Mouse (Mus musculus): ENCODE measurements around the gene Ubqln4. TPM values are rescaled to one million over a fixed set of nuclear protein-coding genes. Genes with fewer than 3 reads are reported as not detected.
A peak's percentile ranks its signal among the peaks of the same experiment; 100 is the strongest.

Ubqln4 gene
- polyA plus RNA-seq, 1 experiment, result not detected

DNA sequence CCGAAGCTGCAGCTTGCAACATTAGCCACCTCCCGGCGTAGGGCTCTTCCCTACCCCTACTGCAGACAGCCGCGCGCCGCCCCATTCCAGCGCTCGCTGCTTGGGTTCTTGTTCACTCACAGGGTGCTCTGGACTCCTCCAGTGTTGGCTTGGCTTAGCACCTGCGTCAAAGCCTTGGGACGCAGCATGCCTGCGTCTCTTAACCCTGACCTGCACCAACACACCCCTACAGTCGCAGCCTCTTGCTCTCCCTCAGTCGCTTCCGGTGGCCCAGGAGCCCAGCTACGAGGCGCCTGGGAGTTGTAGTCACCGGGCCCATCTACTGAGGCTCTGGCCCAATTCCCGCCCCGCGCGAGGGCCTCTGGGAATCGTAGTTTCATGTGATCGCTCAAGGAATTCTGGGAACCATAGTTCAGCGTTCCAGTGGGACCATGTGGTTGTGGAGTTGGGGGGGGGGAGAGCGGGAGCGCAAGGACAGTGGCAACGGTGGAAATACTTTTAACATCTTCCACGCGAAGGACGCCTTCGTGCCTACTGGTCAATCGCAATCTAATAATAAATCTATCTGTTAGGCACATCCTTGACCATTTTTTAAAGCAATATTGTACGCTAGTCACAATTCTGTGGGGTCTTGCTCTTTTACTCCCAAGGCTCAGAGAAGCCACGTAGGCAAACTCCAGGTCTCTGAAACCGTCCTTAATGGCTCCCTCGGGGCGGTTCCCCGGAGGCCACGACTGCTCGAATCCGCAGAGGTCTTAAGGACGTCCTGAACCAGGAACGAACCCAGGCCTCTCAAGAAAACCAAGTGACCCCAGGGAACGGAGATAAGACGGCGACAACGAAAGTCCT is 658 bp upstream of the Ubqln4 start, which contains the start of gene Lamtor2:
Gene Lamtor2 (minus strand): TSS at position 399 of the 849 bp plus-strand sequence.
- Histone ChIP-seq H3K4me3 (ENCODE audit: insufficient read depth, low read depth, low read length) (peak within 1 kb of the TSS; percentile 91), H3K27ac (ENCODE audit: insufficient read depth, low read depth, low read length) (peak within 1 kb of the TSS; percentile 88), H3K4me1 (ENCODE audit: control insufficient read depth, insufficient read depth, low read length) (peaks cover 11% of the 10 kb centered on the region)
- TF ChIP-seq CTCF (IDR thresholded peaks at IDR 0.05; ENCODE audit: insufficient read depth, low read depth, low read length) (no peak), POLR2A (IDR thresholded peaks at IDR 0.05; ENCODE audit: insufficient read depth, low read depth, low read length) (peak; percentile 74)
- WGBS, result under 1% methylated on average over 48 of the region's 48 CpGs

DNA sequence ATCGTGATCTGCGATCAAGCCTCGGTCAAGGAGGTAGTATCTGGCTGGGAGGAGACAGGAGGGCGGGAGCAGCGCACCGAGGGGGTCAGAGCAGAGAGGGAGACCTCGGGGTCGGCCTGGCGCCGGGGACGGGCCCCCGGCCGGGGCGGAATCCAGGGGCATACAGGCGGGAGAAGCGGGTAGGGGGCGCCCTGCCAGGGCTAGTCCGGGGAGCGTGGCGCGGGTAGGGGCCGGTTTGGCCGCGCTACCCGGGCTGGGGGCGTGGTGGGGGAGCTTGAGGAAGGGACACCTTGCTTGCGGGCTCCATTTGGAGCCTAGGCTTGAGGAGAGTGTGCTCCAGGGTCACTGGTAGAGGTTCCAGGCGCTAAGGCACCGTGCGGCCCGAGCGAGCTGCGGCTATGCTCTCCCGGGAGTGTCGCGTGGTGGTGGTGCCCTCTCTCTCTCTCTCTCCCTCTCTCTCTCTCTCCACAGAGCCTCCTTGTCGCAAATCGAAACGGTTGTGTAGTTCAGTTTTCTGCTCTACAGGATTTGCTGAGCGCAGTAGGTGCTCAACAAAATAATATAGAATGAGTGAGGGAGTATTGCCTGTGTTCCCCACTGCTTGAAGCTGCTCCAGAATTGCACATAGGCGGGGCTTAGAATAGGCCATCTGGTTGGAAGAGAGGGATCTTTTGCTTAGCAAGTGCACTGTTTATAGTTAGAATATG is 475 bp downstream of the Ubqln4 start:
- peaks cover 11% of the 10 kb centered on the region for H3K4me1 ChIP-seq (ENCODE audit: control insufficient read depth, insufficient read depth, low read length)
- TF ChIP-seq CTCF (IDR thresholded peaks at IDR 0.05; ENCODE audit: insufficient read depth, low read depth, low read length), result no peak
- TF ChIP-seq POLR2A (IDR thresholded peaks at IDR 0.05; ENCODE audit: insufficient read depth, low read depth, low read length), result no peak
- WGBS, result under 1% methylated on average over 41 of the region's 41 CpGs

DNA sequence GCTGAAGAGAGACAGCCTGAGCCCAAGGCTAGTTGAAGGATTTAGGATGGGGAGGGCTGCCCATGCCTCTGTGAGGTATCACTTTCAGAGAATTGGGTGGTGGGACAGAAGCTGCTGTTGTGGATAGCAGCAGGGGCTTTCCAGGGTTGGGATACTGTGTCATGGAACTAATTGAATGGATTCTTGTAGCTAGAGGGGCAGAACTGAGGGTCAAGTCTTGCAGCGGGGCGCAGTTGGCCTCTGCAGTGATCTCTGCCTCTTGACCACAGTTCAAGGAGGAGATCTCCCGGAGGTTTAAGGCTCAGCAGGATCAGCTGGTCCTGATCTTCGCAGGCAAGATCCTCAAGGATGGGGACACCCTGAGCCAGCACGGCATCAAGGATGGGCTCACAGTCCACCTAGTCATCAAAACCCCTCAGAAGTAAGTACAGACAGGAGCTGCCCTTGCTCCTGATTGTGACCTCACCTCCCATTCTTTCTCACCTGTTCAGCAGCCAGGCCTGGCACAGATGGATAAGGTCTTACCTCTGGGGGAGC is 1.6 kb downstream of the Ubqln4 start:
- WGBS, result 90% methylated on average over 5 of the region's 5 CpGs
- Histone ChIP-seq H3K4me1 (ENCODE audit: control insufficient read depth, insufficient read depth, low read length) (peaks cover 11% of the 10 kb centered on the region), H3K4me3 (ENCODE audit: insufficient read depth, low read depth, low read length) (no peak overlapping the region), H3K27ac (ENCODE audit: insufficient read depth, low read depth, low read length) (no peak overlapping the region)
- no peak for TF ChIP-seq POLR2A (IDR thresholded peaks at IDR 0.05; ENCODE audit: insufficient read depth, low read depth, low read length)
- no peak for TF ChIP-seq CTCF (IDR thresholded peaks at IDR 0.05; ENCODE audit: insufficient read depth, low read depth, low read length)

More for the DNA sequence above, 475 bp downstream of the Ubqln4 start:
- Histone ChIP-seq H3K4me3 (ENCODE audit: insufficient read depth, low read depth, low read length) (peak overlapping the region; percentile 91), H3K27ac (ENCODE audit: insufficient read depth, low read depth, low read length) (peak overlapping the region; percentile 85)

DNA sequence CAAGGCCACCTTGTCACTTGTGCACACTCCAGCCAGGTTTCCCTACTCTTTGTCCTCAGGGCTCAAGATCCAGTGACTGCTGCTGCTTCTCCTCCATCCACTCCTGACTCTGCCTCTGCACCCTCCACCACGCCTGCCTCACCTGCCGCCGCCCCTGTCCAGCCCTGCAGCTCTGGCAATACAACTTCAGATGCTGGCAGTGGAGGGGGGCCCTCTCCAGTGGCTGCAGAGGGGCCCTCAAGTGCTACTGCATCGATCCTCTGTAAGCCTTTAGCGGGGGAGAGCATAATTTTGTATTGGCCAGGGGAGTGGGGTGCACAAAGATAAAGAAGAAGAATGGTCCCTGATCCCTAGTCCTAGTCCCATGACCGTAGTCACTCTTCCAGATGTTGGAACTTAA is 2.2 kb downstream of the Ubqln4 start:
- Histone ChIP-seq H3K4me3 (ENCODE audit: insufficient read depth, low read depth, low read length) (no peak overlapping the region), H3K27ac (ENCODE audit: insufficient read depth, low read depth, low read length) (no peak overlapping the region), H3K4me1 (ENCODE audit: control insufficient read depth, insufficient read depth, low read length) (peaks cover 11% of the 10 kb centered on the region)
- no peak for TF ChIP-seq CTCF (IDR thresholded peaks at IDR 0.05; ENCODE audit: insufficient read depth, low read depth, low read length)
- no peak for TF ChIP-seq POLR2A (IDR thresholded peaks at IDR 0.05; ENCODE audit: insufficient read depth, low read depth, low read length)
- 96% methylated on average over 6 of the region's 6 CpGs for WGBS

DNA sequence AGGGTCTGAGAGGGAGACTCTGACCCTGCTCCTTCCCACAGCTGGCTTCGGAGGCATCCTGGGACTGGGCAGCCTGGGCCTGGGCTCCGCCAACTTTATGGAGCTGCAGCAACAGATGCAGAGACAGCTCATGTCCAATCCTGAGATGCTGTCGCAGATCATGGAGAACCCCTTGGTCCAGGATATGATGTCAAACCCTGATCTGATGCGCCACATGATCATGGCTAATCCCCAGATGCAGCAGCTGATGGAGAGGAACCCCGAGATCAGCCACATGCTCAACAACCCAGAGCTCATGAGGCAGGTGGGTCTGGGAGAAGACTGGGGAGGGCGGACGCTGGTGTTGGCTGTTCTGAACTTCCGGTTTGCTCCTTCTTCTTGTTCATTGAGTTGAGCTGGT is 3.1 kb downstream of the Ubqln4 start:
- WGBS, result 95% methylated on average over 8 of the region's 8 CpGs

DNA sequence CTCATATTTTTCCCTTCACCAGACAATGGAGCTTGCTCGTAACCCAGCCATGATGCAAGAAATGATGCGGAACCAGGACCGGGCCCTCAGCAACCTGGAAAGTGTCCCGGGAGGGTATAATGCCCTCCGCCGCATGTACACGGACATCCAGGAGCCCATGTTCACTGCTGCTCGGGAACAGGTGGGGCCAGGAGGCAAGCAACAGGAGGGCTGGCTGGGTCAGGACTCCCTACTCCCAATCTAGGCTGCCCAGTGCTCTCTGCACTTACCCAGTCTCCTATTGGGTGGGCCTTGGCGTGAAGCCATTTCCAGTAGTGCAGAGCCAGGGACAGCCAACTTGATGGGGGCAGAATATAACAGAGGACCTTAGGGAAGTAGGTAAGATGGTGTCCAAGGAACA is 6.0 kb downstream of the Ubqln4 start:
- H3K27ac ChIP-seq (ENCODE audit: insufficient read depth, low read depth, low read length), result no peak overlapping the region
- 91% methylated on average over 9 of the region's 9 CpGs for WGBS
- TF ChIP-seq POLR2A (IDR thresholded peaks at IDR 0.05; ENCODE audit: insufficient read depth, low read depth, low read length) (no peak), CTCF (IDR thresholded peaks at IDR 0.05; ENCODE audit: insufficient read depth, low read depth, low read length) (no peak)
- H3K4me3 ChIP-seq (ENCODE audit: insufficient read depth, low read depth, low read length), result no peak overlapping the region
- H3K4me1 ChIP-seq (ENCODE audit: control insufficient read depth, insufficient read depth, low read length), result peaks cover 8% of the 10 kb centered on the region

More for the DNA sequence above, 3.1 kb downstream of the Ubqln4 start:
- peaks cover 9% of the 10 kb centered on the region for H3K4me1 ChIP-seq (ENCODE audit: control insufficient read depth, insufficient read depth, low read length)
- H3K27ac ChIP-seq (ENCODE audit: insufficient read depth, low read depth, low read length), result no peak overlapping the region
- TF ChIP-seq CTCF (IDR thresholded peaks at IDR 0.05; ENCODE audit: insufficient read depth, low read depth, low read length) (no peak), POLR2A (IDR thresholded peaks at IDR 0.05; ENCODE audit: insufficient read depth, low read depth, low read length) (no peak)
- H3K4me3 ChIP-seq (ENCODE audit: insufficient read depth, low read depth, low read length), result no peak overlapping the region

DNA sequence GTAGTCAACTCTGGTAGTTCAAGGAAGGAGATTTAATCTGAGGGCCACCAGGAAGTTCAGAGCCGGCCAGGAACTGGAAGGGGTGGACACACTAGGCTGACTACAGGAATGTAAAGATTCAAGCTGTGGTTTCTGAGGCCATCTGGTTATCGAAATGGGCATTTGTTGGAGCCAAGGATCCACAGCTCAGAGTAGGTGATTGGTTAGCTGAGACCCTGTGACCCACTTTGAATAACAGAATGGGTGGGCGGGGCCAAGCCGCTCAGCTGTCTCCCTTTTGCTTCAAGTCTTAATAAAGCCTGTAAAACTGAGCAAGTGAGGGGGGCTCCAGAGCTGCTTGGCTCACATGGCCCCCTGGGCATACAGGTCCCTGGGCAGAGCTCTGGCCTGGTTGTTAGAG is 8.4 kb downstream of the Ubqln4 start:
- no peak for TF ChIP-seq POLR2A (IDR thresholded peaks at IDR 0.05; ENCODE audit: insufficient read depth, low read depth, low read length)
- Histone ChIP-seq H3K4me1 (ENCODE audit: control insufficient read depth, insufficient read depth, low read length) (no peaks in the 10 kb centered on the region), H3K27ac (ENCODE audit: insufficient read depth, low read depth, low read length) (no peak overlapping the region), H3K4me3 (ENCODE audit: insufficient read depth, low read depth, low read length) (no peak overlapping the region)
- 55% methylated on average over 4 of the region's 4 CpGs for WGBS

DNA sequence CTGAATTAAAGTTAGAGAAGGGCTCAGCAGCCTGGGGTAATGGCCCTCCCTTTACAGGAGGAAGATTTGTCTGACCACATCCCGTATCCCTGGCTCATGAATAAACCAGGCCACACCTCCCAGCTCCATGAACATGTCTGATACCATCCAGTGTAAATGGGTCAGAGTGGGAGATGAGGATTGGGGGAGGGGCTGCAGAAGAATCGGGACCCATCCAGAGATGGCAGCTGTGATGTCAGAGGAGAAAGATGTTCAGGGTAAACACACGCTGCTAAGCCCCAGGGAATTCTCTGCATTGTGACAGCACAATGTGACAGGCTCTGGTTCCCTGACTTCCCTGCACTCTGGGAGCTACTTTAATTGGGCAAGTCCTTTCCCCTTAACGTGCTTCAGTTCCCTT is 9.9 kb downstream of the Ubqln4 start:
- TF ChIP-seq CTCF (IDR thresholded peaks at IDR 0.05; ENCODE audit: insufficient read depth, low read depth, low read length) (no peak), POLR2A (IDR thresholded peaks at IDR 0.05; ENCODE audit: insufficient read depth, low read depth, low read length) (no peak)
- 58% methylated on average over 4 of the region's 4 CpGs for WGBS
- no peak overlapping the region for H3K4me3 ChIP-seq (ENCODE audit: insufficient read depth, low read depth, low read length)

DNA sequence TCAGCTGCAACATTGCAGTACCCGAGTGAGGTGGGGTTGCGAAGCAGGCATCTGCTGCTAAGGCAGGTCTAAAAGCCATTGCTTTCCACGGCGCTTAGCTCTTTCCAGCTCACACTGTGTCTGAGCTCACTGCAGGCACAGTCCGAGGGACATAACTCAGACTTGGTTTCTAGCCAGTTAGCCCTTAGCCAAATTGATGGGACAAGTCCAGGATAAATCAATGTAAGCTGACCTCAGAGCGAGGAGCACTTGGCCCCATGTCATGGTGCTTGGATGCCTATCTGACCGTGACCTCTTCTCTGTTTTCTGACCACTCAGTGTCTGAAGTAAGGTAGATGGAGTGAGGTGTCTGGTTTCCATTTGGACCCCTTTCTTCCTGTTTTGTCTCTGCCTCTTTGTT is 10.4 kb downstream of the Ubqln4 start:
- Histone ChIP-seq H3K4me1 (ENCODE audit: control insufficient read depth, insufficient read depth, low read length) (no peaks in the 10 kb centered on the region), H3K27ac (ENCODE audit: insufficient read depth, low read depth, low read length) (no peak overlapping the region), H3K4me3 (ENCODE audit: insufficient read depth, low read depth, low read length) (no peak overlapping the region)
- 72% methylated on average over 7 of the region's 7 CpGs for WGBS
- TF ChIP-seq CTCF (IDR thresholded peaks at IDR 0.05; ENCODE audit: insufficient read depth, low read depth, low read length) (no peak), POLR2A (IDR thresholded peaks at IDR 0.05; ENCODE audit: insufficient read depth, low read depth, low read length) (no peak)

More for the DNA sequence above, 9.9 kb downstream of the Ubqln4 start:
- Histone ChIP-seq H3K4me1 (ENCODE audit: control insufficient read depth, insufficient read depth, low read length) (no peaks in the 10 kb centered on the region), H3K27ac (ENCODE audit: insufficient read depth, low read depth, low read length) (no peak overlapping the region)
